Mouse (Mus musculus): ENCODE measurements around the gene Actg1.
A peak's percentile ranks its signal among the peaks of the same experiment; 100 is the strongest.

Actg1 gene

GRCm38 (mm10) chr11:120347791-120348683 is at the start of gene Actg1:
Gene Actg1, minus strand, starts transcription at chr11:120348542.
- DNase-seq: peak; percentile 88

GRCm38 (mm10) chr11:120397602-120398001 is 49.3 kb upstream of the Actg1 start:
- DNase-seq: no peak

- no peak for DNase-seq
These were observed 47.3 kb upstream of the Actg1 start for GRCm38 (mm10) chr11:120395661-120396060.

GRCm38 (mm10) chr11:120388580-120388979 is 40.2 kb upstream of the Actg1 start:
- DNase-seq: no peak

- DNase-seq: no peak
These were observed 38.8 kb upstream of the Actg1 start for GRCm38 (mm10) chr11:120387157-120387556.

- no peak for DNase-seq
These were observed 38.3 kb upstream of the Actg1 start for GRCm38 (mm10) chr11:120386632-120387031.

GRCm38 (mm10) chr11:120382509-120382908 is 34.2 kb upstream of the Actg1 start:
- DNase-seq: peak; percentile 63

- no peak for DNase-seq
These were observed 32.8 kb upstream of the Actg1 start for GRCm38 (mm10) chr11:120381157-120381556.

GRCm38 (mm10) chr11:120380271-120380670 is 31.9 kb upstream of the Actg1 start:
- no peak for DNase-seq

- peak; percentile 83 for DNase-seq
These were observed 30.5 kb upstream of the Actg1 start, which contains the start of gene Faap100 for GRCm38 (mm10) chr11:120378611-120379540. Gene Faap100, minus strand, starts transcription at chr11:120378764.

- no peak for DNase-seq
These were observed 29.8 kb upstream of the Actg1 start for GRCm38 (mm10) chr11:120378031-120378610.

GRCm38 (mm10) chr11:120377337-120377736 is 29.0 kb upstream of the Actg1 start:
- DNase-seq: no peak

- no peak for DNase-seq
These were observed 28.2 kb upstream of the Actg1 start for GRCm38 (mm10) chr11:120376302-120377160.

- DNase-seq: no peak
These were observed 27.0 kb upstream of the Actg1 start for GRCm38 (mm10) chr11:120375324-120375723.

GRCm38 (mm10) chr11:120373820-120374586 is 25.7 kb upstream of the Actg1 start:
- DNase-seq: no peak

GRCm38 (mm10) chr11:120373025-120373424 is 24.7 kb upstream of the Actg1 start:
- DNase-seq: no peak

- peak; percentile 49 for DNase-seq
These were observed 21.3 kb upstream of the Actg1 start for GRCm38 (mm10) chr11:120369656-120370055.

- DNase-seq: no peak
These were observed 18.2 kb upstream of the Actg1 start for GRCm38 (mm10) chr11:120366443-120367027.

GRCm38 (mm10) chr11:120362891-120363290 is 14.5 kb upstream of the Actg1 start:
- no peak for DNase-seq

GRCm38 (mm10) chr11:120361295-120361694 is 13.0 kb upstream of the Actg1 start, which contains the start of gene Fscn2:
Gene Fscn2, plus strand, starts transcription at chr11:120361534.
- no peak for DNase-seq

- no peak for DNase-seq
These were observed 12.4 kb upstream of the Actg1 start for GRCm38 (mm10) chr11:120360755-120361154.
